Mouse (Mus musculus): ENCODE data around the gene Bid.

GRCm38 (mm10) chr6:120954241-120954640 is 37.6 kb upstream of the Bid start:
- TF ChIP-seq CTCF (IDR thresholded peaks at IDR 0.05; ENCODE audit: insufficient read depth, low read length) (no peak), POLR2A (IDR thresholded peaks at IDR 0.05; ENCODE audit: borderline replicate concordance, extremely low read depth, low read depth, low read length) (no peak)
